Mouse (Mus musculus) erythroblast, embryonic 14.5 days (primary cell): ENCODE measurements around the gene Prdx6.

Experiments used
- GATA1 ChIP-seq: IDR thresholded peaks from 2 replicates; pipeline ENCODE4 v1.6.1; 2012; ENCODE audit warnings: low read length, inconsistent platforms, mixed read lengths
- TAL1 ChIP-seq: IDR thresholded peaks from 3 replicates; pipeline ENCODE4 v1.6.1; 2012; ENCODE audit warnings: low read length, inconsistent platforms, mixed read lengths

DNA sequence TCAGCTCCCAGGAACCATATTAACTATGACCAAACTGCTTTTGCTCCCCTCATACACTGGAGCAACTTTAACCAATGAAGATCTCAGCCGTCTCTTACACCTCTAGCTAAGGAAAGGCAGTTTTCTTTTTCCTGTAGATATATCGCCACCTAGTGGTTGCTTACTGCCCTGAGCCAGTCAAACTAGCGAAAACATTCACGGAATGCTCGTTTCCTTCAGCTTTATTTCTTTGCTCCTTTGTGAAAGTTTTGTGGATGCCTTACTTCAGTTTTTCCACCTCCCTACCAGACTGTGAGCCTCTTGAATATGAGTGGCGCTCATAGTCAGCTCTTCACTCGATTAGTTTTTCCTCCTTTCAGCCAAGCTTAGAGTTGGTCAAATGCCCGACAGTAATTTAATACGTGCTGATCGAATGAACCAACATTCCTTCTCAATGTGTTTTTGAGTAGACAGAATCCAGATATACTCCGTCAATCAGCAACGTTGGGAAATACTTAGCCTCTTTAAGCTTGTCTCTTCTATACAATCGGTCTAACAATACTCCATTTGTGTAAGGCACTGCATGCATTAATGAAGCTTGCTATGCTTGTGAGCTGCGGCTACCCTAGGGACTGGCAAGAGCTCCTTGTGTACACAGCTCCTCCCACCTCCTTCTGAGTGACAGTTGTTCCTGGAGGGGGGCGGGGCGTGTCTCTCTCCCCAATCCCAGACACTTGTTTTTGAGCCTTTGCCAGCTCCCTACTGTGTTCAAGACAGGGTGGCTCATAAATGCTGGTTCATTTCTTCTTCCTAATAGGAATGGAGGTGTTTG, 55.3 kb downstream of the Prdx6 start:
- no peak for TF ChIP-seq GATA1
- no peak for TF ChIP-seq TAL1
